Mouse (Mus musculus): ENCODE data around the gene Dach1.

GRCm38 (mm10) chr14:97942361-97942760, 227.2 kb downstream of the Dach1 start:
- TF ChIP-seq USF1 (IDR thresholded peaks at IDR 0.05; ENCODE audit: low read depth, low read length) (no peak), UBTF (IDR thresholded peaks at IDR 0.05; ENCODE audit: borderline replicate concordance, insufficient read depth, low read depth, low read length) (no peak), RCOR1 (IDR thresholded peaks at IDR 0.05; ENCODE audit: low read depth, low read length) (no peak)

Measured in MEL (cell line).